Mouse (Mus musculus) central nervous system, embryonic 14 days (tissue): ENCODE measurements around the gene Gm20825. TPM values are rescaled to one million over a fixed set of nuclear protein-coding genes. Genes with fewer than 3 reads are reported as not detected.

Experiments used
- polyA plus RNA-seq: library from polyadenylated mRNA; depleted of rRNA; stranded (reverse); fragments of >200 nt; gene quantifications from 2 replicates; pipeline ENCODE4 v1.2.3, GENCODE M21; 2012; rRNA removed

Gm20825 gene
- polyA plus RNA-seq = not detected in 2 replicates

GRCm38 (mm10) chrY:8071407-8071806 is at the start of gene Gm20825:
Gene Gm20825 (minus strand): TSS chrY:8071507.

Other genes with a start within 250 kb of the Gm20825 start
- not detected in 2 replicates for gene Gm29049, start 74.3 kb downstream of the Gm20825 start, polyA plus RNA-seq
- gene Gm20824, start 186.4 kb upstream of the Gm20825 start, polyA plus RNA-seq = not detected in 2 replicates